Mouse (Mus musculus) monocyte, adult 59 days (primary cell): Measurements from ENCODE around the gene Lrrc56. TPM values are rescaled to one million over a fixed set of nuclear protein-coding genes. Genes with fewer than 3 reads are reported as not detected.

ENCODE experiments used
- total RNA-seq, 2 experiments: library from RNA; stranded (reverse); gene quantifications; one replicate each; pipeline ENCODE4 v1.2.4; 2023

The Lrrc56 gene
- total RNA-seq: 1 to 10 TPM; 5.6 to 6.2 TPM

GRCm38 (mm10) chr7:141193948-141194347, at the start of gene Lrrc56, which contains the start of gene Hras:
TSS of gene Lrrc56 (plus strand) at chr7:141194157.
TSS of gene Hras (minus strand) at chr7:141194005.

GRCm38 (mm10) chr7:141172116-141173006, 21.6 kb upstream of the Lrrc56 start, which contains the start of gene Rnh1:
TSS of gene Rnh1 (minus strand) at chr7:141172857.

GRCm38 (mm10) chr7:141213605-141214235, 19.8 kb downstream of the Lrrc56 start, which contains the start of gene Lmntd2:
TSS of gene Lmntd2 (minus strand) at chr7:141214080.

GRCm38 (mm10) chr7:141215101-141215879, 21.3 kb downstream of the Lrrc56 start, which contains the start of gene Rassf7:
TSS of gene Rassf7 (plus strand) at chr7:141215860.

GRCm38 (mm10) chr7:141228279-141229067, 34.5 kb downstream of the Lrrc56 start, which contains the start of gene Phrf1:
TSS of gene Phrf1 (plus strand) at chr7:141228784.

Other genes starting within 250 kb of the Lrrc56 start
- 1 to 10 TPM; 3.9 to 6.1 TPM for gene Ifitm5, start 243.9 kb upstream of the Lrrc56 start, total RNA-seq
- gene Gm45717, start 238.2 kb upstream of the Lrrc56 start, total RNA-seq: not detected
- gene Ifitm2, start 238.2 kb upstream of the Lrrc56 start, total RNA-seq: 1,000 to 10,000 TPM; 1,104 to 1,118 TPM
- 10 to 100 TPM; 85.9 to 92.5 TPM for gene Ifitm1, start 226.9 kb upstream of the Lrrc56 start, total RNA-seq
- 1,000 to 10,000 TPM; 1,975 to 2,125 TPM for gene Ifitm3, start 183.4 kb upstream of the Lrrc56 start, total RNA-seq
- 100 to 1,000 TPM; 424 to 464 TPM for gene Ifitm6, start 176.2 kb upstream of the Lrrc56 start, total RNA-seq
- gene Gm17387, start 165.0 kb upstream of the Lrrc56 start, total RNA-seq: not detected
- under 1 TPM in 1 of 2 experiments, not detected in 1; 0.27 TPM for gene B4galnt4, start 133.1 kb upstream of the Lrrc56 start, total RNA-seq
- 1 to 10 TPM; 5.5 to 7.9 TPM for gene Pkp3, start 115.9 kb upstream of the Lrrc56 start, total RNA-seq
- 1 to 10 TPM; 3.8 to 9.0 TPM for gene Sigirr, start 93.6 kb upstream of the Lrrc56 start, total RNA-seq
- not detected for gene Ano9, start 76.4 kb upstream of the Lrrc56 start, total RNA-seq
- 1 to 10 TPM; 6.3 to 8.8 TPM for gene Ptdss2, start 71.8 kb upstream of the Lrrc56 start, total RNA-seq
- 100 to 1,000 TPM; 144 to 160 TPM for gene Rnh1, start 21.3 kb upstream of the Lrrc56 start, total RNA-seq
- 10 to 100 TPM; 24.5 to 27.3 TPM for gene Hras, start 152 bp upstream of the Lrrc56 start, total RNA-seq
- not detected for gene Lmntd2, start 19.9 kb downstream of the Lrrc56 start, total RNA-seq
- gene Rassf7, start 21.7 kb downstream of the Lrrc56 start, total RNA-seq: 1 to 10 TPM; 1.8 to 2.8 TPM
- 100 to 1,000 TPM; 109 to 116 TPM for gene Phrf1, start 34.6 kb downstream of the Lrrc56 start, total RNA-seq
- 100 to 1,000 TPM; 105 to 145 TPM for gene Irf7, start 72.3 kb downstream of the Lrrc56 start, total RNA-seq
- gene Cdhr5, start 82.6 kb downstream of the Lrrc56 start, total RNA-seq: not detected
- gene Sct, start 85.0 kb downstream of the Lrrc56 start, total RNA-seq: not detected
- not detected for gene Drd4, start 97.8 kb downstream of the Lrrc56 start, total RNA-seq
- gene Deaf1, start 133.5 kb downstream of the Lrrc56 start, total RNA-seq: 10 to 100 TPM; 30.2 to 30.5 TPM
- 1 to 10 TPM; 5.4 to 7.1 TPM for gene Tmem80, start 133.6 kb downstream of the Lrrc56 start, total RNA-seq
- gene Eps8l2, start 144.7 kb downstream of the Lrrc56 start, total RNA-seq: not detected
- 100 to 1,000 TPM; 469 to 488 TPM for gene Taldo1, start 198.0 kb downstream of the Lrrc56 start, total RNA-seq
- gene Gatd1, start 220.0 kb downstream of the Lrrc56 start, total RNA-seq: 10 to 100 TPM; 28.9 to 32.7 TPM
- gene Cend1, start 235.3 kb downstream of the Lrrc56 start, total RNA-seq: not detected
- gene Slc25a22, start 243.7 kb downstream of the Lrrc56 start, total RNA-seq: 10 to 100 TPM; 34.3 to 35.9 TPM
- 1 to 10 TPM; 2.6 to 3.8 TPM for gene Pidd1, start 249.9 kb downstream of the Lrrc56 start, total RNA-seq